Mouse (Mus musculus): ENCODE results near the gene Dock11. TPM values are rescaled to one million over a fixed set of nuclear protein-coding genes. Genes with fewer than 3 reads are reported as not detected.

Dock11 gene
- polyA plus RNA-seq, 1 experiment from 2014 or later = 2.3 TPM

- ATAC-seq (no peak), DNase-seq (ENCODE audit: low spot score) (no peak)
- Histone ChIP-seq H3K4me2 (replicated peaks; ENCODE audit: low read depth, low read length) (no peak overlapping the region), H3K9ac (replicated peaks; ENCODE audit: low read depth) (no peak overlapping the region), H3K4me1 (ENCODE audit: insufficient read depth, low read depth, low read length) (no peaks in the 10 kb centered on the region), H3K4me3 (ENCODE audit: low read depth, low read length) (no peak overlapping the region), H3K9me3 (ENCODE audit: low read length) (no peaks in the 10 kb centered on the region), H3K27me3 (replicated peaks; ENCODE audit: insufficient read depth, low read length) (no peaks in the 10 kb centered on the region), H3K36me3 (ENCODE audit: insufficient read depth, low read length) (no peaks in the 10 kb centered on the region), H3K27ac (ENCODE audit: low read length) (no peak overlapping the region)
- TF ChIP-seq CTCF (IDR thresholded peaks at IDR 0.05) = no peak
- TF ChIP-seq EP300 (IDR thresholded peaks at IDR 0.05) = no peak
- 74% methylated on average over 11 of the region's 11 CpGs for WGBS
Observed at GRCm38 (mm10) chrX:35897648-35898500, 9.2 kb downstream of the Dock11 start.

GRCm38 (mm10) chrX:35898501-35898766, 9.8 kb downstream of the Dock11 start:
- H3K4me1 ChIP-seq (ENCODE audit: insufficient read depth, low read depth, low read length) = no peaks in the 10 kb centered on the region
- H3K9me3 ChIP-seq (ENCODE audit: low read length) = no peaks in the 10 kb centered on the region
- WGBS = 100% methylated on average over 2 of the region's 2 CpGs
- H3K4me3 ChIP-seq (ENCODE audit: low read depth, low read length) = no peak overlapping the region
- H3K4me2 ChIP-seq (replicated peaks; ENCODE audit: low read depth, low read length) = no peak overlapping the region
- TF ChIP-seq CTCF (IDR thresholded peaks at IDR 0.05) (no peak), EP300 (IDR thresholded peaks at IDR 0.05) (no peak)
- no peaks in the 10 kb centered on the region for H3K36me3 ChIP-seq (ENCODE audit: insufficient read depth, low read length)
- no peak overlapping the region for H3K9ac ChIP-seq (replicated peaks; ENCODE audit: low read depth)
- no peak for DNase-seq (ENCODE audit: low spot score)
- no peaks in the 10 kb centered on the region for H3K27me3 ChIP-seq (replicated peaks; ENCODE audit: insufficient read depth, low read length)
- no peak for ATAC-seq
- H3K27ac ChIP-seq (ENCODE audit: low read length) = no peak overlapping the region

DNA sequence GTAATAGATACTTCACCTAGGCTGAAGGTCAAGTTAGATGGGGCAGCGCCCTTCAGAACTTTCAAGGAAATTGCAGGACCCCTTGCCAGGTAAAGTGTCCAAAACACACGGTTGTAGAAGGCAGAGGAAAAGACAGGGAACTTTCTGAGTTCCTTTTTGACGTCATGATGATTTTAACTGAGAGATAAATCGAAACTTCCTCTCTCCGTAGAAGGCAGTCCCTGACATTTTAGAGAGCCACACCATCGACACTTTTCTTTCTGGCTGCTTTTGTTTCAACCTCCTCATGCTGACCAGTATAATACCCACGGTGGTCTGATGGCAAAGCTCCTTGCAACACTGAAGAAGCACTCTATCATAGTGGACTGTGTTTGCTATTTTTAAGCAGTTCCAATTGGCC, 15.7 kb downstream of the Dock11 start:
- H3K36me3 ChIP-seq (ENCODE audit: insufficient read depth, low read length) = no peaks in the 10 kb centered on the region
- no peak overlapping the region for H3K4me3 ChIP-seq (ENCODE audit: low read depth, low read length)
- no peak overlapping the region for H3K27ac ChIP-seq (ENCODE audit: low read length)
- no peak overlapping the region for H3K4me2 ChIP-seq (replicated peaks; ENCODE audit: low read depth, low read length)
- DNase-seq (ENCODE audit: low spot score) (no peak), ATAC-seq (no peak)
- TF ChIP-seq EP300 (IDR thresholded peaks at IDR 0.05) = no peak
- no peak for TF ChIP-seq CTCF (IDR thresholded peaks at IDR 0.05)
- H3K9ac ChIP-seq (replicated peaks; ENCODE audit: low read depth) = no peak overlapping the region
- WGBS = 52% methylated on average over 7 of the region's 7 CpGs
- H3K27me3 ChIP-seq (replicated peaks; ENCODE audit: insufficient read depth, low read length) = no peaks in the 10 kb centered on the region
- H3K9me3 ChIP-seq (ENCODE audit: low read length) = no peaks in the 10 kb centered on the region
- H3K4me1 ChIP-seq (ENCODE audit: insufficient read depth, low read depth, low read length) = no peaks in the 10 kb centered on the region

- H3K9ac ChIP-seq (replicated peaks; ENCODE audit: low read depth) = no peak overlapping the region
- H3K27ac ChIP-seq (ENCODE audit: low read length) = no peak overlapping the region
- ATAC-seq = no peak
- no peak for DNase-seq (ENCODE audit: low spot score)
- no peak overlapping the region for H3K4me3 ChIP-seq (ENCODE audit: low read depth, low read length)
- no peaks in the 10 kb centered on the region for H3K27me3 ChIP-seq (replicated peaks; ENCODE audit: insufficient read depth, low read length)
- no peak overlapping the region for H3K4me2 ChIP-seq (replicated peaks; ENCODE audit: low read depth, low read length)
- WGBS = 72% methylated on average over 4 of the region's 4 CpGs
- H3K4me1 ChIP-seq (ENCODE audit: insufficient read depth, low read depth, low read length) = no peaks in the 10 kb centered on the region
- H3K36me3 ChIP-seq (ENCODE audit: insufficient read depth, low read length) = no peaks in the 10 kb centered on the region
- H3K9me3 ChIP-seq (ENCODE audit: low read length) = no peaks in the 10 kb centered on the region
- TF ChIP-seq EP300 (IDR thresholded peaks at IDR 0.05) = no peak
Observed at GRCm38 (mm10) chrX:35906696-35907330, 18.2 kb downstream of the Dock11 start.

GRCm38 (mm10) chrX:35919558-35919957, 30.9 kb downstream of the Dock11 start:
- H3K4me2 ChIP-seq (replicated peaks; ENCODE audit: low read depth, low read length) = no peak overlapping the region
- no peaks in the 10 kb centered on the region for H3K27me3 ChIP-seq (replicated peaks; ENCODE audit: insufficient read depth, low read length)
- H3K9ac ChIP-seq (replicated peaks; ENCODE audit: low read depth) = no peak overlapping the region
- H3K4me1 ChIP-seq (ENCODE audit: insufficient read depth, low read depth, low read length) = no peaks in the 10 kb centered on the region
- ATAC-seq (no peak), DNase-seq (ENCODE audit: low spot score) (no peak)
- WGBS = 70% methylated on average over 2 of the region's 2 CpGs
- no peaks in the 10 kb centered on the region for H3K9me3 ChIP-seq (ENCODE audit: low read length)
- TF ChIP-seq EP300 (IDR thresholded peaks at IDR 0.05) = no peak
- TF ChIP-seq CTCF (IDR thresholded peaks at IDR 0.05) = no peak
- no peak overlapping the region for H3K4me3 ChIP-seq (ENCODE audit: low read depth, low read length)
- H3K36me3 ChIP-seq (ENCODE audit: insufficient read depth, low read length) = no peaks in the 10 kb centered on the region
- H3K27ac ChIP-seq (ENCODE audit: low read length) = no peak overlapping the region

GRCm38 (mm10) chrX:35920096-35920607, 31.5 kb downstream of the Dock11 start:
- Histone ChIP-seq H3K4me3 (ENCODE audit: low read depth, low read length) (no peak overlapping the region), H3K36me3 (ENCODE audit: insufficient read depth, low read length) (no peaks in the 10 kb centered on the region), H3K9ac (replicated peaks; ENCODE audit: low read depth) (no peak overlapping the region), H3K27ac (ENCODE audit: low read length) (no peak overlapping the region), H3K27me3 (replicated peaks; ENCODE audit: insufficient read depth, low read length) (no peaks in the 10 kb centered on the region), H3K4me2 (replicated peaks; ENCODE audit: low read depth, low read length) (no peak overlapping the region), H3K4me1 (ENCODE audit: insufficient read depth, low read depth, low read length) (no peaks in the 10 kb centered on the region), H3K9me3 (ENCODE audit: low read length) (no peaks in the 10 kb centered on the region)
- DNase-seq (ENCODE audit: low spot score) (no peak), ATAC-seq (no peak)
- WGBS = 72% methylated on average over 3 of the region's 3 CpGs
- TF ChIP-seq EP300 (IDR thresholded peaks at IDR 0.05) (no peak), CTCF (IDR thresholded peaks at IDR 0.05) (no peak)

Data from lung, postnatal 0 days (tissue).